Mouse (Mus musculus) heart, embryonic 10.5 days (tissue): Measurements from ENCODE around the gene Gsdma. TPM values are rescaled to one million over a fixed set of nuclear protein-coding genes. Genes with fewer than 3 reads are reported as not detected.
"Not testable (repeated sequence)": the region's sequence is repeated elsewhere in the genome, so short reads cannot be mapped to it uniquely, and the experiment has no call there.

Source experiments
- DNase-seq: peaks from one replicate; pipeline ENCODE4 v3.0.0-alpha.2; 2017; ENCODE audit warnings: low spot score
- H3K27ac ChIP-seq: fragments of 300-500 bp; sonication (generic); 2 replicates; pipeline ENCODE4 v1.5.1; 2016; ENCODE audit warnings: mild to moderate bottlenecking
- H3K27me3 ChIP-seq: fragments of 300-500 bp; sonication (generic); 2 replicates; pipeline ENCODE4 v1.6.1; 2016; ENCODE audit warnings: mild to moderate bottlenecking; ENCODE audit not compliant: poor library complexity, insufficient read depth, severe bottlenecking
- H3K36me3 ChIP-seq: fragments of 300-500 bp; sonication (generic); 2 replicates; pipeline ENCODE4 v1.6.1; 2016; ENCODE audit warnings: mild to moderate bottlenecking, moderate library complexity
- H3K4me1 ChIP-seq: fragments of 300-500 bp; sonication (generic); 2 replicates; pipeline ENCODE4 v1.6.1; 2016; ENCODE audit warnings: mild to moderate bottlenecking
- H3K4me3 ChIP-seq: fragments of 300-500 bp; sonication (generic); 2 replicates; pipeline ENCODE4 v1.5.1; 2016; ENCODE audit warnings: mild to moderate bottlenecking, moderate library complexity
- H3K9me3 ChIP-seq: fragments of 300-500 bp; sonication (generic); 2 replicates; pipeline ENCODE4 v1.6.1; 2016; ENCODE audit warnings: mild to moderate bottlenecking, moderate library complexity
- WGBS: fragments of 180-500 bp; shearing (Covaris S2); methylation state at CpG from one replicate; pipeline ENCODE4 v1.1.7; 2016; 5-methylcytosine and 5-hydroxymethylcytosine counted together
- polyA plus RNA-seq: library from polyadenylated mRNA; unstranded; fragments of >200 nt; fragmentation: Nextera tagmentation; extraction: Ambion mirVana; gene quantifications from 2 replicates; pipeline ENCODE4 v1.2.1, GENCODE M21; 2016

Gene Gsdma
- polyA plus RNA-seq, result not detected in 2 replicates

- Histone ChIP-seq H3K4me3 (no peak within 1 kb of the TSS), H3K27me3 (peaks cover 51% of the 10 kb centered on the region), H3K27ac (no peak within 1 kb of the TSS), H3K4me1 (no peaks in the 10 kb centered on the region), H3K9me3 (no peaks in the 10 kb centered on the region), H3K36me3 (no peaks in the 10 kb centered on the region)
- DNase-seq, result no peak
- 18% methylated on average over 4 of the region's 4 CpGs for WGBS
Observed at GRCm38 (mm10) chr11:98664091-98664490, at the start of gene Gsdma. TSS of gene Gsdma (plus strand) at chr11:98664351.

GRCm38 (mm10) chr11:98620791-98621190 is 43.4 kb upstream of the Gsdma start:
- Histone ChIP-seq H3K36me3 (no peaks in the 10 kb centered on the region), H3K9me3 (peaks cover 7% of the 10 kb centered on the region), H3K27me3 (no peaks in the 10 kb centered on the region), H3K27ac (no peak overlapping the region), H3K4me1 (no peaks in the 10 kb centered on the region), H3K4me3 (no peak overlapping the region)
- WGBS, result 89% methylated on average over 13 of the region's 13 CpGs
- DNase-seq, result peak; percentile 67

- not testable (repeated sequence) for H3K9me3 ChIP-seq, H3K27ac ChIP-seq, H3K36me3 ChIP-seq, H3K4me1 ChIP-seq, H3K4me3 ChIP-seq, H3K27me3 ChIP-seq
- WGBS, result 78% methylated on average over 6 of the region's 6 CpGs
- DNase-seq, result peak; percentile 10
Observed at GRCm38 (mm10) chr11:98623981-98624380, 40.2 kb upstream of the Gsdma start.

GRCm38 (mm10) chr11:98624381-98624780 is 39.8 kb upstream of the Gsdma start:
- not testable (repeated sequence) for DNase-seq, H3K4me1 ChIP-seq, H3K27me3 ChIP-seq, H3K27ac ChIP-seq, H3K36me3 ChIP-seq, H3K9me3 ChIP-seq, H3K4me3 ChIP-seq
- 81% methylated on average over 2 of the region's 2 CpGs for WGBS

- H3K27ac ChIP-seq, result no peak within 1 kb of the TSS
- no peak within 1 kb of the TSS for H3K4me3 ChIP-seq
- 0 out of 2 replicates have a peak, but pooled peaks cover 5% of the 10 kb centered on the region for H3K27me3 ChIP-seq
- no peaks in the 10 kb centered on the region for H3K36me3 ChIP-seq
- H3K4me1 ChIP-seq, result no peaks in the 10 kb centered on the region
- WGBS, result 82% methylated on average over 10 of the region's 10 CpGs
- DNase-seq, result peak; percentile 57
- peaks cover 7% of the 10 kb centered on the region for H3K9me3 ChIP-seq
Observed at GRCm38 (mm10) chr11:98625611-98626410, 38.3 kb upstream of the Gsdma start, which contains the start of the genes Gm12355 and Gsdma3. TSS of gene Gm12355 (minus strand) at chr11:98625661. TSS of gene Gsdma3 (plus strand) at chr11:98626360.

- no peaks in the 10 kb centered on the region for H3K4me1 ChIP-seq
- 0 out of 2 replicates have a peak, but pooled peaks cover 8% of the 10 kb centered on the region for H3K27me3 ChIP-seq
- H3K36me3 ChIP-seq, result no peaks in the 10 kb centered on the region
- WGBS, result 96% methylated on average over 3 of the region's 3 CpGs
- peak; percentile 25 for DNase-seq
- peaks cover under 1% of the 10 kb centered on the region; the same call in 1 of the 2 replicates for H3K9me3 ChIP-seq
- no peak overlapping the region for H3K27ac ChIP-seq
- no peak overlapping the region for H3K4me3 ChIP-seq
Observed at GRCm38 (mm10) chr11:98628706-98629105, 35.4 kb upstream of the Gsdma start.

GRCm38 (mm10) chr11:98630646-98631045 is 33.5 kb upstream of the Gsdma start:
- peak; percentile 66 for DNase-seq
- Histone ChIP-seq H3K4me3 (no peak overlapping the region), H3K27me3 (0 out of 2 replicates have a peak, but pooled peaks cover 8% of the 10 kb centered on the region), H3K9me3 (no peaks in the 10 kb centered on the region), H3K36me3 (no peaks in the 10 kb centered on the region), H3K4me1 (no peaks in the 10 kb centered on the region), H3K27ac (no peak overlapping the region)
- WGBS, result 81% methylated on average over 5 of the region's 5 CpGs

- not testable (repeated sequence) for H3K4me1 ChIP-seq
- peak; percentile 75 for DNase-seq
Observed at GRCm38 (mm10) chr11:98635312-98635970, 28.7 kb upstream of the Gsdma start.

GRCm38 (mm10) chr11:98637501-98637900 is 26.6 kb upstream of the Gsdma start:
- no peaks in the 10 kb centered on the region for H3K9me3 ChIP-seq
- H3K36me3 ChIP-seq, result no peaks in the 10 kb centered on the region
- DNase-seq, result no peak
- 58% methylated on average over 1 of the region's 1 CpGs for WGBS
- H3K4me3 ChIP-seq, result no peak overlapping the region
- H3K27me3 ChIP-seq, result 0 out of 2 replicates have a peak, but pooled peaks cover 13% of the 10 kb centered on the region
- H3K27ac ChIP-seq, result no peak overlapping the region
- H3K4me1 ChIP-seq, result no peaks in the 10 kb centered on the region

More at GRCm38 (mm10) chr11:98635312-98635970, 28.7 kb upstream of the Gsdma start:
- H3K27ac ChIP-seq, H3K27me3 ChIP-seq, H3K9me3 ChIP-seq, H3K36me3 ChIP-seq, H3K4me3 ChIP-seq: not testable (repeated sequence)
- WGBS, result 32% methylated on average over 10 of the region's 10 CpGs

- Histone ChIP-seq H3K9me3 (no peaks in the 10 kb centered on the region), H3K36me3 (no peaks in the 10 kb centered on the region), H3K4me1 (no peaks in the 10 kb centered on the region), H3K27me3 (0 out of 2 replicates have a peak, but pooled peaks cover 10% of the 10 kb centered on the region), H3K4me3 (no peak overlapping the region), H3K27ac (no peak overlapping the region)
- 57% methylated on average over 5 of the region's 5 CpGs for WGBS
- no peak for DNase-seq
Observed at GRCm38 (mm10) chr11:98640091-98640490, 24.1 kb upstream of the Gsdma start.

GRCm38 (mm10) chr11:98644757-98645156 is 19.4 kb upstream of the Gsdma start:
- 79% methylated on average over 3 of the region's 3 CpGs for WGBS
- Histone ChIP-seq H3K9me3 (no peaks in the 10 kb centered on the region), H3K27me3 (peaks cover 30% of the 10 kb centered on the region), H3K27ac (no peak overlapping the region), H3K4me1 (no peaks in the 10 kb centered on the region), H3K4me3 (no peak overlapping the region), H3K36me3 (no peaks in the 10 kb centered on the region)
- DNase-seq, result no peak

- H3K4me3 ChIP-seq, result no peak overlapping the region
- no peak overlapping the region for H3K27ac ChIP-seq
- H3K9me3 ChIP-seq, result no peaks in the 10 kb centered on the region
- WGBS, result 71% methylated on average over 2 of the region's 2 CpGs
- H3K27me3 ChIP-seq, result peaks cover 39% of the 10 kb centered on the region
- no peaks in the 10 kb centered on the region for H3K4me1 ChIP-seq
- no peaks in the 10 kb centered on the region for H3K36me3 ChIP-seq
- DNase-seq, result no peak
Observed at GRCm38 (mm10) chr11:98645946-98646345, 18.2 kb upstream of the Gsdma start.

GRCm38 (mm10) chr11:98646459-98646858 is 17.7 kb upstream of the Gsdma start, which contains the start of gene Gsdma2:
TSS of gene Gsdma2 (plus strand) at chr11:98646759.
- 54% methylated on average over 2 of the region's 2 CpGs for WGBS
- Histone ChIP-seq H3K4me1 (no peaks in the 10 kb centered on the region), H3K27ac (no peak within 1 kb of the TSS), H3K27me3 (peaks cover 37% of the 10 kb centered on the region), H3K9me3 (no peaks in the 10 kb centered on the region), H3K4me3 (no peak within 1 kb of the TSS), H3K36me3 (no peaks in the 10 kb centered on the region)
- DNase-seq, result no peak
